Mouse (Mus musculus): ENCODE data around the gene Rsrp1. TPM values are rescaled to one million over a fixed set of nuclear protein-coding genes. Genes with fewer than 3 reads are reported as not detected.

Rsrp1 gene
- polyA plus RNA-seq, 1 experiment from 2014 or later: 855 TPM

DNA sequence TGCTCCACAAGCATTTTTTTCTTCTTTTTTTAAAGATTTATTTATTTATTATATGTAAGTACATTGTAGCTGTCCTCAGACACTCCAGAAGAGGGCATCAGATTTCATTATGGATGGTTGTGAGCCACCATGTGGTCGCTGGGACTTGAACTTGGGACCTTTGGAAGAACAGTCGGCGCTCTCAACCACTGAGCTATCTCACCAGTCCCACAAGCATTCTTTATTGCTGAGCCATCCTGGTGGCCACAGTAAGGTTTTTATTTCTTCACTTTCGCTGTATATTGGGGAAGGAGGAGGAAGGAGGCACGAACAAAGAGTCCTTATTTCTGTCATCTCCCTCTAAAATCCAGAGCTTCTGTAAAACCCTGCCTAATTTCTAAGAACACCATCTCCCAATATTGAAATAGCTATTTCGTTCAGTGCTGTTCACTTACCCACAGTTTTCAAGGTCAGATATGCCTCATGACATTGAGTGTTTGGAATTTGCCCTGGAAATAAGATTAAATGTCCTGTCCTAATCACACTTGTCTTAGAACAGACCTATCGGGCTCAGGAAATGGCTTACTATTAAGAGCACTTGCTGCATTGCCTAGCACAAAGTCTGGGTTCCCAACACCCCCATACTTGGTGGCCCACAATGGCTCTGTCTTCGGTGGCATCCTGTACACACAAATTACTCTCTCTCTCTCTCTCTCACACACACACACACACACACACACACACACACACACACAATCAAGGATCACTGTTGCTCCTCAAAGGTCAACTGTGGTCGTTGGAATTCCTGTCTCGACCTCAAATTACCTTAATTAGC, 1.1 kb upstream of the Rsrp1 start:
- DNase-seq (ENCODE audit: low spot score): no peak

DNA sequence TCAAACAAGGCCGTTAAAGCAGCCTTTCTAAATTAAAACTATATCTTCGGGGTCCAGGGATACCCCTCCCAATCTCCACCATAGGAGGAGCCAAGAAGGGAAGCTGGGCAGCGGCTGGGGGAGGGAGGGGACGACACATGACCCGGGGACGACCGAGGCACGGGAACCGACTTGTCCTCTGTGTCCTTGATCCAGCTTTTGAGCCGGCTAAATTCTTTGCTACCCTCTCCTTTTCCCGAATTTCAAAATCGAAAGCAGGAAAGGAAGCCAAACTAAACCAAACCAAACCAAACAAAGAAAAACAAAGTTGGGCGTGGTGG, 507 bp upstream of the Rsrp1 start:
- peak; percentile 64 for DNase-seq (ENCODE audit: low spot score)

DNA sequence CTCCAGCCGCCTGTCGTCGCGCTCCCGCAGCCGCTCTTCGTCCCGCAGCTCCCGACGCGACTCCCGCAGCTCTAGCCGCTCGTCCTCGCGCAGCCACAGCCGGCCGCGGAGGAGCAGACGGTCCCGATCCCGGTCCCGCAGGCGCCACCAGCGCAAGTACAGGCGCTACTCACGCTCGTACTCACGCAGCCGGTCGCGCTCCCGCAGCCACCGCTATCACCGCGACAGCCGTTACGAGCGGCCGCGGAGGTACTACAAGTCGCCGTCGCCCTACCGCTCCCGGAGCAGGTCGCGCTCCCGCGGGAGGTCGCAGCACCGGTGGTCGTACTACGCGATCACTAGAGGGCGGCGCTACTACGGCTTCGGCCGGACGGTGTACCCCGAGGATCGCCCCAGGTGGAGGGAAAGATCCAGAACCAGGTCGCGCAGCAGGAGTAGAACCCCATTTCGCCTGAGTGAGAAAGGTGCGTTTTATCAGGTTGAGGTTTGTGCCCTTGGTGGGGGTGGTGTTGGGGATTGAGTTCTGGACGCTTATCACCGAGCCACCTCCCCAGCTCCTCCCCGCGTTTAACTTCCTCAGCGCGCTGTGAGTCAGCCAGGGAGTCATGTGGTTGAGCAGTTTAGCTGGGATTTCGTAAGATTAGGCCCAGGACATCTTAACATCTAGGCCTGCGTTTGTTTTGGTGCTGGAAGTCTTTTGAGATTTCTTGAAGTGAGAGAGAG, 788 bp downstream of the Rsrp1 start:
- DNase-seq (ENCODE audit: low spot score): peak; percentile 64

DNA sequence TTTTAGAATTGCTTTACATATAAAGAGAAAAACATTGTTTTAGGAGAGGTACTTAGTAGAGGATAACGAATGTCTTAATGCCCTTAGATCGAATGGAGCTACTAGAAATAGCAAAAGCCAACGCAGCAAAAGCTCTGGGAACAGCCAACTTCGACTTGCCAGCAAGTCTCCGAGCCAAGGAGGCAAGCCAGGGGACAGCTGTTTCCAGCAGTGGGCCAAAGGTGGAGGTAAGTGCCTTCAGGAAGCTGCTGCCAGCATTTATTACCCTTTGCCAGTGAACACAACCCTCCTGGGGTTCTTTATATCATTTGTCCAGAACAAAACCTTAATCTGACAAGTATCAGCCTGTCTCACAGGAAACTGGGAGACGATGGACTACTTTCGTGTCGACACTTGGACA, 1.8 kb downstream of the Rsrp1 start:
- no peak for DNase-seq (ENCODE audit: low spot score)

DNA sequence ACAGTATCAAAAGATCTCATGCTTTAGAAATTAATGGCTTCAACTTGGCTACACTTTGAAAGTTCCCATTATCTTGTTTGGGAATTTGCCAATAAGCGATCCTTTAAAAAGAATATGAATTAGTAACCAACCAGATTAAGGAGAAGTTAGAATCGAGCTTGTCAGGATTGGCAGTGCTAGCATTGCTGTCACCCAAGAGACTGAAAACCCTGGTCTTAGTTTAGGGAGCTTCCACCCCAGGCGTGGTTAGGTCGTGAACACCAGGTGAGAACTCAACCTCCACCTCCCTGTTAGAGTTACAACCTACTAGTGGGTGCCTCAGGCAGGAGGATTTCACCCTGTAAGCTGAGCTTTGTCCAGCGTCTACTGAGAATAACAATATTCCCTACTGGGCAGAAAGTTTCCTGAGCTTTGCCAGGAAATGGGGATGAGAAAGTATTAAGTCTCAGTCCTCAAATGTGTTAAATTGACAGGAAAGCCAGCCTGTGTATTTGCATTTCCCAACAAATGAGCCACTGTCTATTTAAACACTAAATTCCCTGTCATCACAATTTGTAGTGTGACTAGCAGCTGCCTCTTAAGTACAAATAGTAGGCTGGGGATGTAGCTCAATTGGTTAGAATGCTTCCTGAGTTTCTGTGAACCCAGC, 4.5 kb downstream of the Rsrp1 start:
- DNase-seq (ENCODE audit: low spot score): no peak

DNA sequence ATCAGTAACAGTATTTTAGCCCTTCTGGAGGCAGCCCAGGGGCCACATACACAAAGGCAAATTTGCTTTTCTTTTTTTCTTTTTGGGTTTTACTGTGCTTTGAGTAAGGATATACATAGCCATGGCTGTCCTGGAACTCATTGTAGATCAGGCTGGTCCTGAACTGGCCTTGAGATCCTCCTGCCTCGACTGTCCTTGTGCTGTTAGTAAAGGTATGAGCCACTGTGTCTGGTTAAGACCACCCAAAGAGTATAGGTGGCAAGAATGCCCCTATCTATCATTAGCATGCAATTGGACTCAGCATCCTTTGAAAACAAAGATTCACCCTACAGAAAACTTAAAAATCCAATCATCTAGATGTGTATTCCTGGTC, 5.1 kb downstream of the Rsrp1 start:
- DNase-seq (ENCODE audit: low spot score): no peak

DNA sequence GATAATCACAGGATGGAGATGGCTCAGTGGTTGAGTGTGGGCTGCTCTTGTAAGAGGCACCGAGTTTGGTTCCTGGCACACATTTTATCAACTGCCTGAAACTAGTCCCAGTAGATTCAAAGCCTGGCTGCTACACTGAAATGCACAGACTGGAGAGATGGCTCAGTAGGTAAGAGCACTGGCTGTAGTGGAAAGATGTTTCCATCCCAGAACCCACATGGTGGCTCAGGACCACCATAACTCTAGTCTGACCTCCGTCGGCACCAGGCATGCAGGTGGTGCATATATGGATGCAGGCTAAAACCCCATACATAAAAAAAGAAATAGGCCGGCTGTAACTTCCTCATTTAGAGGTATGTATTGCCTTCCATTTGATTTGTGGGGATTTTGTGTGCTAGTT, 6.1 kb downstream of the Rsrp1 start:
- DNase-seq (ENCODE audit: low spot score): no peak

DNA sequence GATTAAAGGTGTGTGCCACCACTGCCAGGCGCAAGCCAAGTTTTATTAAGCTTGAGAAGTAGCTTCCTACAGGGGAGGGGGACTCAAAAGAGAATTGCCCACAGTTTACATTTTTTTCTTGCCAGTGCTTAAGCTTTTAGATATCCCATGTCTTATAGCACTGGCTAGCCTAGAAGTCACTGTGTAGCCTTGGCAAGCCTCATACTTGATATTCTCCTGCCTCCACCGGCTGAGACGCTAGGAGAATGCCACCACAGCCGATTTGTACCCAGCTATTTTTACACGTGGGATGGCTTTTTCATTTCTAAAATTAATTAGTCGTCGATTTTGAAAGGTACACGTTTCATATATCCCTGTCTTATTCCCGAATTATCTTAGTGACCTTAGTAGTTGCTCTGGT, 6.8 kb downstream of the Rsrp1 start:
- DNase-seq (ENCODE audit: low spot score): no peak

DNA sequence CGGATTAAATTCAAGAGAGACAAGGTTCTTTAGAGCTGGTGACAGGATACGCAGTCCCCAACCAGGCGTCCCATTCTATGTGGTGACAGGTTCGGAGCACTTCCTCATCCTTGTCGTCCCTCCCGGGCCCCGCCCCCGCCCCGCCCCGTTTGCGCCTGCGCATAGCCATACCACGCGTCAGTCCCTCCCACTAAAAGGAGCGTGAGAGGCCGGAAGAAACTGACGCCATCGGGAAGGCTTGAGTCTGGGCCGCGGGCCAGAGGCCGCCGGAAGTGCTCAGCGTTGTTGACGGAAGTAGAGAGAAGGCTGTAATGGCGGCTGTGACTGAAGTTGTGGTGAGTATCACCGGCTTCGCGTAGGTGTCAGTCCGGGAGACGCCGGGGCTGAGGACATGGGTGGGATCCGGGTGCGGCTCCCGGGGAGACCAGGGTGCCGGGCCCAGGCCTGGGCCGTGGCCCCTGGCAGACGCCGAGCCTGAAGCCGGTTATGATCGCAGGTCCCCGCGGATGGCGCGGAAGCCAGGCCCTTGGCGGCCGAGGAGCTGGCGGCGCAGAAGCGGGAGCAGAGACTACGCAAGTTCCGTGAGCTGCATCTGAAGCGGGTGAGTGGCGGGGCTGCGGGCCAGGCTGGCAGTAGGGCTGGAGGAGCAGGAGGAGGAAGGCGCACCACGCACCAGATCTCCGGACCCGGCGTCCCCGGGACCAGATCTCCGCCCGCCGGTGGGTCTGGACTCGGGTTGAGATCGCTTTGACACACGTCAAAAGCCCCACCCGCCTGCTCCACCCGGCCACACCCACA, 7.5 kb downstream of the Rsrp1 start, which contains the start of gene Syf2:
Gene Syf2, plus strand, starts transcription at position 215 of the 798 bp plus-strand sequence.
- peak; percentile 98 for DNase-seq (ENCODE audit: low spot score)

DNA sequence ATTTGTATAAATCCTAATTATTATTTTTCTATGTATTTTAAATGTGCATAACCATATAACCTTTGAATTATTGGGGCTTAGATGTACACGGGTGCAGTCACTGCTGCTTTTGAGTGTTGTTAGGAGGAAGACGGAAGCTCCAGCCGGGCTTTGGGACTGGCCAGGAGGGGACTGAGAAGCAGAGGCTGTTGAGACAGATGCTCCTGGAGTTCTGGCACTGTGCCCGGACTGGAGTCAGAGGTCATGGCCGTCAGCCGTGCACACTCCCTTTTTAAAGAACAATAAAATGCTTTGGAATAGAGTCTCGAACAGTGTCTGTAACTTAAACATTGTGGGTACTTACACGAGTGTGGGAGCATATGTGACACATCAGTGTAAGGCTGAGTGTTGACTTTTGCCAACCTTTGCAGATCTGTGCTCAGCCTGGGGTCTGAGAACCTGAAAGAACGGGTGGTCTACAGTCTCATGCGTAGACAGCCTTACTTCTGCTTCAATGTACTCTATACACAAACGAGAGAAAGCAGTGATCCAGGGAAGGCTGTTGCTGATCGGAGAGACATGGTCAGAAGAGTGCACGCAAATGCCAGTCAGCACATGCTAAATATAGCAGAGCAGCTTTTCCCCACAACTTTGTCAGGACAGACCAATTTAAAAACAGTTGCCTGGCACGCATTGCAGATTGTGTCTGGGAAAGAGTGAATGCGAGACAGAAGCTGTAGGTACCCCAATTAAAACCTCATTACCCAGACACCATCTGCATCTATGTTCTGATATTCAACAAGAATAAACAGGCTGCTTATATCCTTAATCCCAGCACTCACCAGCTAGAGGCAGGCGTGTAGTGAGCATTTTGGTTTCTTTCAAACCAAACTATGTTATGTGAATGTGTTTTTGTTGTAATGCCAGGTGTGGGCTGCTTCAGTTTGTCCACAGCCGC, 14.1 kb downstream of the Rsrp1 start:
- DNase-seq (ENCODE audit: low spot score): no peak

DNA sequence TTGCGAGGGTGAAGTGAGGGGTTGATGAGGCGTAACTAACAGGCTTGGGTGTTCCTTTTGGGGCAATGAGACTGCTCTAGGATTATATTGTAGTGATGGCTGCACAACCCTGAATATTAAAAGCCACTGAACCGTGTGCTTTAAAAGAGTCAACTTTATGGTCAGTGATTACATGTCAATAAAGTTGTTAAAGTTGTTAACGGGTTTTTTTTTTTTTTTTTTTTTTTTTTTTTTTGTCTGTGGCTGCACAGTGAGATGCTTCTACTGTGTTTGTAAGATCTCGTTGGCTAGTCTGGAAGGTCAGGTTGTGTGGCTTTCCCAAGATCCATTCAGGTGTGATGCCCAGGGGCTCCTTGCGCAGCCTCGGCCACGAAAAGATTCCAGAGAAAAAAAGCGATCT, 16.5 kb downstream of the Rsrp1 start:
- no peak for DNase-seq (ENCODE audit: low spot score)

DNA sequence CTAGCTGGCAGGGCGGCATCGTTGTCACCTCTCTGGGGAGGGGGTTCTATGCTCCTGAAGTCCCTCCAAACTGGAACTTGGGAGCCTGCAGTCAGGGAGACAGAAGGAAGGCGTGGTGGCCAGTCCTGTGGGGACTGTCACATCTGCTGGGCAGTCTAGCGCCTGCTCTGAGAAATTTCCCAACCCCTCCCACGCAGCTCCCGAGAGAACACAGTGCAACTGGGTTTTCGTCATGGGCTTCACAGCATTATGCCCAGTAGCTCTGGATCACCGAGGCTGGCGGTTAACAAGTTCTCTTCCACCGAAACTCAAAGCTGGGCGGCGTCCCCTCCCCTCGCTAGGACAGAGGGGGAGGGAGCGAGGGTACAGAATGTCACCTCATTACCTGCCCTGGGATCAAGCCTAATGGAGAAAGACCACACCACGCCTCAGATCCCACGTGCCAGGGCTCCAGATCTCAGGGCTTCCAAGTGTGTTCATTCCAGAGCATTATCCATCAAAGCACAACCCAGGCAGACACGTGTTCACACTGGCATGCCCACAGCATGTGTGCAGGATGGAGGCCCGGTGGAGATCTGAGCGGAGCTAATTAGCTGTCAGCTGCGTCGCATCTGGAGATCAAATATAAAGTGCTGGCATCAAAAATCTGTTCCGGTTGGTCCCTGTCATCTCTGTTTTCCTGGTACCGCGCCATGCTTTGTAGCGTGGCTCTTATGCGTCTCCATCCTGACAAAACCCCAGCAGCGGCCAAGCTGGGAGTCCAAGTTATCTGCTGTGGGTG, 20.6 kb downstream of the Rsrp1 start:
- DNase-seq (ENCODE audit: low spot score): no peak

DNA sequence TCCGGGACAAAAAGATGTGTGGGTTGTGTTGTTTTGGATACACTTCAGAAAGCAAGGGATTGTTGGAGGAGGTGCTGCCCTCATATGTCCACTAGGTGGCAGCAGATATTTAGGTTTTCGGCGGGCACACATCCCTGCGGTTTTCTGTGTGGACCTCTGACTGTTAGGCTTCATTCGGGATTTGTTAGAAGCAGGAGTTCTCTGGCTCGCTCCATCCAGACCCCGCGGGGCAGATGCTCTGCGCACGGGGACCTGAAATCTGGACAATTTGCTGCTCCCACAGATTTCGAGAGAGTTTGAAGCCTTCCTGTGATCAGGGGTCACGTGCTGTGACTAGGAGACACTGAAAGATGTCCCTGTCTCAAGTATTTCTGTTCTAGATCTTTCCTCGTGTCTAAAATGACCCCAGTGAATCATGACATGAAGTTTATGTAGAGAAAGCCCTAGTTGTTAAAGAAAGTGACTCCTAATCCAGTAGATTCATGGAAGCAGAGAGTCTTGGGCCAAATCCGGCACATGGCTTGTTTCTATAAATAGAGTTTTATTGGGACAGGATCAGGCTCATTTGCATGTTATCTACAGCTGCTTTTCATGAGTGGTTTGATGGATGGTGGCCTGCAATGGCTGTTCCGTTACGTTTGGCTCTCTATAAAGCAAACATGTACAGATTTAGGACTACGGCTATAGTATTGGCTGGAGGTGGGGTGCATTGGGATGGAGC, 22.8 kb downstream of the Rsrp1 start:
- peak; percentile 74 for DNase-seq (ENCODE audit: low spot score)

DNA sequence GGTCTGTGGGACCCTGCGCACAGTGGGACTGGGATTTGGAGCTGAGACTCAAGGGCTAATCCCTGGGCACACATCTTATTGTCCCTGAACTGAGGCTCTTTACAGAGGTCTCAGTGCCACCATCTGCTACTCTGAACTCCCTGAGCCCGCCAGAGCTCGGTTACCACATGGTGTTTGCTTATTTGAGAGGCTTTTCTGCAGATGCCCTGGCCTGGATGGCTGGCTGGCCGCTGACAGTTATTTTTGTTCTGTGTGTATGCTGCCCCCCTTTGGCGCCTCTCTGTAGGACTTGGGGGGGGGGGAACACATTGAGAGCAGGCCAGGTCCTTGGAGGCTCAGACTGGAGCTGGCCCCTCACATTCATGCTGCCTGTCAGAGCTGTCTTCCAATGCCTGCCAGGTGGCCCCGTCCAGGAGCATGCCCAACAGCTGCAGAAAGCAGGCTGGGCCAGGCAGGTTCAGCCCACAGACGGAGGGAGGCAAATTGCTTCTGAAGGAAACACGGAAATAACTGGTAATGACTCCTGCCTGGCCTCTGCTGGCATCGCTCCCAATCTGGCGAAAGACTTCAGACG, 27.2 kb downstream of the Rsrp1 start:
- peak; percentile 16 for DNase-seq (ENCODE audit: low spot score)

DNA sequence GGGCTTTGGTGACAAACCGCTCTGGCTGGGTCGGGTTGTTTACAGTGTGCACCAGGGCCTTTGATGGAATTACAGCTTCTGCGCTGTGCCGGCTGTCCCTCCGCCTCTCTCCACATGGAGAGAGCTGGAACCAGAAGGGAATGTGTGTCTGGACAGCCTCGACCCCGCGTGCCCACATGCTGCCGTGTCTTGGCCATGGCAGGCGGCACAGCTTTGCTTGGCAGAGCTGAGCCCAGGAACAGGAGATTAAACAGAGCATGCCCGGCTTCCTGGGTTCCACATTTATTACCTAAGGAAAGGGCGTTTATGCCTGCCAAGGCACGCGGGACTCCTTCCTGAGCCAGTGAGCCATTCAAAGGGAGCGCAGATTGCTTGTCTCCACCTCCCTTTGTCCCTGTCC, 31.1 kb downstream of the Rsrp1 start:
- no peak for DNase-seq (ENCODE audit: low spot score)

DNA sequence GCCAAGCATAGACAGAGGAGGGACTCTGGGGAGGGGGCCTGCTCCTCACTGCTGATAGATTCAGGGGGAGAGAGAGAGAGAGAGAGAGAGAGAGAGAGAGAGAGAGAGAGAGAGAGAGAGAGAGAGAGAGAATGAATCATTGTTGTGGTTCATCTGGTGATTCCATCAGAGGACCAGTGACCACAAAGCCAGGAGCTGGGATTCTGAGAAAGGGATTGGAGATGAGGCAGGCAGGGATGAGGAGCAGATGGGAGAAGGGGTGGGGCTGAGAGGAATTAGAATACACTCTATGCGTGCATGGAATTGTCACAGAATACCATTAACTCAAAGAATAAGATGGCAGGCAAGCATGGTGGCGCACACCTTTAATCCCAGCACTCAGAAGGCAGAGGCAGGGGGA, 31.8 kb downstream of the Rsrp1 start:
- no peak for DNase-seq (ENCODE audit: low spot score)

DNA sequence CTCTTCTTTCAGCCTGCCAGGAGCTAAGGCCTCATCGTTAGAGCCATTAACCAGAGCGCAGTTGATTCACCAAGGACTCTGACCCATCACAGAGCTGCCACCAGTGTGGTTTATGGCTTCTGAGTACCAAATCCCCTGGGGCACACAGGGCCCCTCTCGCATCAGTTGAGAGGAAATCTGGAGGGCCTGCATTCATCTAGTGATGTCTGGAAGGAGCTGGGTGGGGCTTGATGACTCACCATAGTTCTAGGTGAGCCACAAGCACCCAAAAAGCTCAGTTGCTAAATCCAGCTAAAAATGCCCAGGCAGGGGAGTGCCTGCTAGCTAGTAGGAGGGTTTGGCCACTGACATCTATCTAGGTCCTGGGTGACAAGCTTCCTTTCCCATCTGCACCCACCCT, 32.5 kb downstream of the Rsrp1 start:
- DNase-seq (ENCODE audit: low spot score): no peak

DNA sequence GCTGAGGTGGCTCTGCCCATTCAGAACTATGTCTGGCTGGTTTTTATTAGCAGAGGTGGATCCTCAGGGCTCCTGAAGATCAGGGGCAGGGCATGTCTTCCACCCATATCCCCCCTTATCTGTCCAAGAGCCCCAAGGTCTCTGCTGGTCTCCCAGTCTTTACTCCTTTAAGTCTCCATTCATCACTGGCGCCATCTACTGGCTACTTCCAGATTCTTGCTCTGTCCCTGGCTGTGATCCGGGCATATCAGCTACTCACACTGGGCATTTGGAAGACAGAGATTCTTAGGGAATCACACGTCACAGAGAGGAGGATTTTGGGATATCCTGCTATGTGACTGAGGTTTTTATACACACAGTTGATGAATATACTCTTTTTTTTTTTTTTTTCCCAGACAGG, 32.9 kb downstream of the Rsrp1 start:
- DNase-seq (ENCODE audit: low spot score): peak; percentile 65

All from thymus, postnatal 0 days (tissue).